Mouse (Mus musculus): ENCODE data around the gene Stab2.

DNA sequence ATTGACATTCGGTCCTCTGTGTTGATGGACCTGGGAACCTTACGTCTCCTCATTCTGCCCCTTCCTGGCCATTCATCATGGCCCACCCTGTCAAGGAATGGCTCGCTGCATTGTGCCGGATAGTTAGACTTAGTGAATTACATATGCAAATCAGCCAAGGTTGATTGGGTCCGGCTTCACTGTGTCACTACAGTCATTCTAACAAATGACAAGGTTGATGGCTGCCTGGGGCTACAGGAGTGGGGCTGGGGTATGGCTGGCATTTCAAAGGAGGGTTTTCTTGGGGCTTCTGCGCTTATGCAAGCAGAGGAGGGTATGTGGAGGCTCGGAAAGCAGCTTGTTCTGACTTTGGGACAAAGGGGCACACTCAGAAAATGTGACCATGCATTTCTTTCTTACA, 33.4 kb upstream of the Stab2 start:
- TF ChIP-seq CTCF (IDR thresholded peaks at IDR 0.05; ENCODE audit: low read depth): no peak
- TF ChIP-seq EP300 (IDR thresholded peaks at IDR 0.05; ENCODE audit: low read depth): no peak
